Mouse (Mus musculus) lung, embryonic 16.5 days (tissue): Measurements from ENCODE around the gene Pola2. TPM values are rescaled to one million over a fixed set of nuclear protein-coding genes. Genes with fewer than 3 reads are reported as not detected.

Source experiments
- ATAC-seq: fragments of 200-750 bp; cut with Nextera tagmentation; 2 replicates; pipeline ENCODE4 v1.8.0; 2017; ENCODE audit warnings: low read depth, mild to moderate bottlenecking, moderate library complexity
- H3K27ac ChIP-seq: fragments of 300-500 bp; sonication (generic); 2 replicates; pipeline ENCODE4 v1.5.1; 2014; ENCODE audit warnings: mild to moderate bottlenecking, control low read depth, low read length
- H3K27me3 ChIP-seq: fragments of 300-500 bp; sonication (generic); 2 replicates; pipeline ENCODE4 v1.6.1; 2014; ENCODE audit warnings: low read depth, low read length, mixed read lengths; ENCODE audit not compliant: control insufficient read depth, insufficient read depth
- H3K36me3 ChIP-seq: fragments of 300-500 bp; sonication (generic); 2 replicates; pipeline ENCODE4 v1.6.1; 2014; ENCODE audit warnings: low read length; ENCODE audit not compliant: control insufficient read depth, insufficient read depth
- H3K4me1 ChIP-seq: fragments of 300-500 bp; sonication (generic); replicated peaks from 2 replicates; pipeline ENCODE4 v1.6.1; 2014; ENCODE audit warnings: low read length, mixed read lengths; ENCODE audit not compliant: control insufficient read depth, insufficient read depth
- H3K4me2 ChIP-seq: fragments of 300-500 bp; sonication (generic); 2 replicates; pipeline ENCODE4 v1.6.1; 2014; ENCODE audit warnings: low read depth, low read length, control low read depth
- H3K4me3 ChIP-seq: fragments of 300-500 bp; sonication (generic); 2 replicates; pipeline ENCODE4 v1.5.1; 2014; ENCODE audit warnings: mild to moderate bottlenecking, low read length, control low read depth
- H3K9ac ChIP-seq: fragments of 300-500 bp; sonication (generic); 2 replicates; pipeline ENCODE4 v1.6.1; 2014; ENCODE audit warnings: low read length, control low read depth
- H3K9me3 ChIP-seq: fragments of 300-500 bp; sonication (generic); 2 replicates; pipeline ENCODE4 v1.6.1; 2016; ENCODE audit warnings: low read length; ENCODE audit not compliant: control insufficient read depth
- WGBS: fragments of 180-500 bp; shearing (Covaris S2); extraction: QIAGEN DNeasy Blood & Tissue Kit; methylation state at CpG from one replicate; pipeline ENCODE4 v1.1.7; 2014; 5-methylcytosine and 5-hydroxymethylcytosine counted together
- polyA plus RNA-seq: library from polyadenylated mRNA; unstranded; fragments of >200 nt; fragmentation: Nextera tagmentation; extraction: Ambion mirVana; gene quantifications from 2 replicates; pipeline ENCODE4 v1.2.1, GENCODE M21; 2015

Gene Pola2
- polyA plus RNA-seq, 1 experiment from 2014 or later, result 70.0 TPM

GRCm38 (mm10) chr19:5937095-5937835 is 26.7 kb downstream of the Pola2 start:
- peaks cover 45% of the 10 kb centered on the region for H3K4me1 ChIP-seq
- no peaks in the 10 kb centered on the region for H3K27me3 ChIP-seq
- WGBS, result 58% methylated on average over 21 of the region's 21 CpGs
- H3K9me3 ChIP-seq, result no peaks in the 10 kb centered on the region
- peak overlapping the region; percentile 80 for H3K27ac ChIP-seq
- H3K36me3 ChIP-seq, result peaks cover 10% of the 10 kb centered on the region
- H3K4me3 ChIP-seq, result no peak overlapping the region
- ATAC-seq, result peak; percentile 41
- H3K4me2 ChIP-seq, result 0 out of 2 replicates have a peak overlapping the region, but pooled peaks have one; percentile 27
- H3K9ac ChIP-seq, result no peak overlapping the region

GRCm38 (mm10) chr19:5935691-5936090 is 28.3 kb downstream of the Pola2 start:
- no peak overlapping the region for H3K4me3 ChIP-seq
- no peaks in the 10 kb centered on the region for H3K27me3 ChIP-seq
- 41% methylated on average over 5 of the region's 5 CpGs for WGBS
- H3K4me2 ChIP-seq, result no peak overlapping the region
- H3K9me3 ChIP-seq, result no peaks in the 10 kb centered on the region
- H3K9ac ChIP-seq, result no peak overlapping the region
- peaks cover 43% of the 10 kb centered on the region for H3K4me1 ChIP-seq
- peak; percentile 61; the same call in 1 of the 2 replicates for ATAC-seq
- peaks cover 2% of the 10 kb centered on the region; the same call in 1 of the 2 replicates for H3K36me3 ChIP-seq
- peak overlapping the region; percentile 87 for H3K27ac ChIP-seq

GRCm38 (mm10) chr19:5935266-5935665 is 28.7 kb downstream of the Pola2 start:
- no peaks in the 10 kb centered on the region for H3K9me3 ChIP-seq
- no peaks in the 10 kb centered on the region for H3K27me3 ChIP-seq
- no peak overlapping the region for H3K4me2 ChIP-seq
- H3K4me1 ChIP-seq, result peaks cover 41% of the 10 kb centered on the region
- H3K36me3 ChIP-seq, result no peaks in the 10 kb centered on the region
- peak; percentile 90 for ATAC-seq
- no peak overlapping the region for H3K9ac ChIP-seq
- WGBS, result 17% methylated on average over 3 of the region's 3 CpGs
- no peak overlapping the region for H3K4me3 ChIP-seq
- peak overlapping the region; percentile 87 for H3K27ac ChIP-seq

- no peak overlapping the region for H3K4me2 ChIP-seq
- no peak overlapping the region; the same call in 1 of the 2 replicates for H3K9ac ChIP-seq
- 30% methylated on average over 14 of the region's 14 CpGs for WGBS
Observed at GRCm38 (mm10) chr19:5929634-5930596, 34.1 kb downstream of the Pola2 start.

GRCm38 (mm10) chr19:5928546-5928945 is 35.5 kb downstream of the Pola2 start:
- no peak overlapping the region for H3K4me3 ChIP-seq
- 0 out of 2 replicates have a peak overlapping the region, but pooled peaks have one; percentile 83 for H3K27ac ChIP-seq
- H3K9me3 ChIP-seq, result no peaks in the 10 kb centered on the region
- H3K4me2 ChIP-seq, result no peak overlapping the region
- H3K4me1 ChIP-seq, result peaks cover 32% of the 10 kb centered on the region
- H3K27me3 ChIP-seq, result no peaks in the 10 kb centered on the region
- H3K9ac ChIP-seq, result peak overlapping the region; percentile 38
- H3K36me3 ChIP-seq, result no peaks in the 10 kb centered on the region
- WGBS, result 61% methylated on average over 3 of the region's 3 CpGs
- no peak for ATAC-seq

More at GRCm38 (mm10) chr19:5929634-5930596, 34.1 kb downstream of the Pola2 start:
- H3K9me3 ChIP-seq, result no peaks in the 10 kb centered on the region
- no peaks in the 10 kb centered on the region for H3K36me3 ChIP-seq
- ATAC-seq, result peak; percentile 69
- no peak overlapping the region for H3K4me3 ChIP-seq
- H3K27me3 ChIP-seq, result no peaks in the 10 kb centered on the region
- peak overlapping the region; percentile 83 for H3K27ac ChIP-seq
- H3K4me1 ChIP-seq, result peaks cover 35% of the 10 kb centered on the region

GRCm38 (mm10) chr19:5928104-5928503 is 35.9 kb downstream of the Pola2 start:
- H3K9me3 ChIP-seq, result no peaks in the 10 kb centered on the region
- no peak overlapping the region for H3K27ac ChIP-seq
- no peak overlapping the region for H3K4me2 ChIP-seq
- H3K27me3 ChIP-seq, result no peaks in the 10 kb centered on the region
- no peaks in the 10 kb centered on the region for H3K36me3 ChIP-seq
- H3K4me1 ChIP-seq, result peaks cover 32% of the 10 kb centered on the region
- no peak for ATAC-seq
- H3K4me3 ChIP-seq, result no peak overlapping the region
- 71% methylated on average over 6 of the region's 6 CpGs for WGBS
- H3K9ac ChIP-seq, result no peak overlapping the region; the same call in 1 of the 2 replicates

GRCm38 (mm10) chr19:5927532-5927931 is 36.5 kb downstream of the Pola2 start:
- no peak overlapping the region for H3K4me2 ChIP-seq
- no peak overlapping the region for H3K4me3 ChIP-seq
- no peaks in the 10 kb centered on the region for H3K36me3 ChIP-seq
- H3K4me1 ChIP-seq, result peaks cover 33% of the 10 kb centered on the region
- no peaks in the 10 kb centered on the region for H3K27me3 ChIP-seq
- 73% methylated on average over 8 of the region's 8 CpGs for whole genome bisulfite sequencing
- no peaks in the 10 kb centered on the region for H3K9me3 ChIP-seq
- H3K27ac ChIP-seq, result no peak overlapping the region
- H3K9ac ChIP-seq, result no peak overlapping the region
- no peak for ATAC-seq

GRCm38 (mm10) chr19:5927026-5927425 is 37.0 kb downstream of the Pola2 start:
- WGBS, result 66% methylated on average over 11 of the region's 11 CpGs
- no peaks in the 10 kb centered on the region for H3K27me3 ChIP-seq
- no peak overlapping the region for H3K9ac ChIP-seq
- no peak overlapping the region for H3K4me2 ChIP-seq
- ATAC-seq, result no peak
- H3K4me1 ChIP-seq, result peaks cover 38% of the 10 kb centered on the region
- H3K36me3 ChIP-seq, result no peaks in the 10 kb centered on the region
- H3K9me3 ChIP-seq, result no peaks in the 10 kb centered on the region
- H3K4me3 ChIP-seq, result no peak overlapping the region
- no peak overlapping the region for H3K27ac ChIP-seq
